Mouse (Mus musculus) thymus, adult 18-20 months (tissue): ENCODE results near the gene Qtrt2.
A peak's percentile ranks its signal among the peaks of the same experiment; 100 is the strongest.

Source experiments
- DNase-seq, 2 experiments: peaks; one replicate each; pipeline ENCODE4 v3.0.0; 2022; ENCODE audit warnings: mixed read lengths in 2 of 2

Qtrt2 gene

DNA sequence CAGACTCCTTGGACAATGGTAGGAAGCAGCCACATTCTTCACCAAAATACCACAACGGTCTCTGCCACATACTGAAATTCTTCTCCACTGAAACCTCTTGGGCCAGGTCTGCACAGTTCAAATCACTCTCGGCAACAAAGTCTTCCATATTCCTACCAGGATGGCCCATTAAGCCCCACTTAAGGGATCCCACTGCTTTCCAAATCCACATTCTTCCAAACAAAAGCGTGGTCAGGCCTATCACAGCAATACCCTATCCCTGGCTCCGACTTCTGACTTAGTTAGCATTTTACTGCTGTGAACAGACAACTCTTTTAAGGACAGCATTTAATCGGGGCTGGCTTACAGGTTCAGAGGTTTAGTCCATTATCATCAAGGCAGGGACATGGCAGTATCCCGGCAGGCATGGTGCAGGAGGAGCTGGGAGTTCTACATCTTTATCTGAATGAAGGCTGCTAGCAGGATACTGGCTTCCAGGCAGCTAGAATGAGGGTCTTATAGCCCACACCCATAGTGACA, at the start of gene Qtrt2:
Gene Qtrt2 (minus strand): TSS at position 469 of the 519 bp plus-strand sequence.
- no peak for DNase-seq

GRCm38 (mm10) chr16:43973606-43974220, 47.1 kb upstream of the Qtrt2 start:
- no peak for DNase-seq

GRCm38 (mm10) chr16:43973147-43973546, 46.5 kb upstream of the Qtrt2 start:
- DNase-seq, result no peak

- no peak for DNase-seq
Observed at GRCm38 (mm10) chr16:43972391-43972790, 45.8 kb upstream of the Qtrt2 start.

GRCm38 (mm10) chr16:43971741-43972140, 45.1 kb upstream of the Qtrt2 start:
- no peak for DNase-seq

- DNase-seq, result no peak
Observed at GRCm38 (mm10) chr16:43971189-43971588, 44.6 kb upstream of the Qtrt2 start.

GRCm38 (mm10) chr16:43970426-43970825, 43.8 kb upstream of the Qtrt2 start:
- peak; percentile 13 to 15 for DNase-seq

- DNase-seq, result no peak
Observed at GRCm38 (mm10) chr16:43965781-43966389, 39.3 kb upstream of the Qtrt2 start.

DNA sequence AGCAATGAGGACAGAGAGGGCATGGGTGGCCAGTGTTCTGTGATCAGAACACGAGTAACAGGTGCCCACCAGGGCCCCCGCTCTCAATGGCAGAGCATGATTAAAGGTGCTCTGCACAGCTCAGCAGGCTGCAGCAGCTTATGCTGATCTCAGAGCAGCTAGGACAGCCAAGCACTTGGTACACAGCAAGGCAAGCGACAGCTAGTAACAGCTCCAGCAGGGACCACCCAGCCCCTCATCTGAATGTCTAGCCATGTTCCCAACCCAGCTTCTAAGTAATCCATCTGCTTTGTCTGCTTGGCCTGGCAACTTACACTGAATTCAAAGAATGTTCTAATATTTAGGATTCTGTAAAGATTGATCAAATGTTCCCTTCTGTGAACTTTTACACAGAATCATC, 37.2 kb upstream of the Qtrt2 start:
- no peak for DNase-seq

- DNase-seq, result no peak
Observed at GRCm38 (mm10) chr16:43963291-43963690, 36.7 kb upstream of the Qtrt2 start.

- no peak for DNase-seq
Observed at GRCm38 (mm10) chr16:43958038-43958437, 31.4 kb upstream of the Qtrt2 start.

GRCm38 (mm10) chr16:43954913-43955312, 28.3 kb upstream of the Qtrt2 start:
- no peak for DNase-seq

GRCm38 (mm10) chr16:43951591-43951990, 25.0 kb upstream of the Qtrt2 start:
- no peak for DNase-seq

DNA sequence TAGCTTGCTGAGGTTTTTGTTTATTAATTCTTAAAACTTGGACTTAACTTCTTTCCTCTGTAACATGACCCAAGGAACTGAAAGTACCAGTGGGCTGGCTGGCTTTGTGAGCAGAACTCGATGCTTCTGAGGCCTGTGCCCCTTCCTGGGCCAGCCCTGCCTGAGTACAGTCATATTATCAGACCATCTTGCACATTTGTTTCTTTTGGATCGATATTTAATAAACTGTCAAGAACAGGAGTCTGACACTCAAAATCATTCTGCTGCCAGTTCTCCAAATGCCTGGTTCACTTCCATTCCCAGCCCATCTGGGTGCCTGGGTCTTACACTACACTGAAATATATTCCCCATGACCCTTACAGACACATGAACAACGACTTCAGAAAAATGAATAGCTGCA, 19.3 kb upstream of the Qtrt2 start:
- no peak for DNase-seq

GRCm38 (mm10) chr16:43945351-43945750, 18.7 kb upstream of the Qtrt2 start:
- DNase-seq, result no peak

- no peak for DNase-seq
Observed at GRCm38 (mm10) chr16:43940846-43941245, 14.2 kb upstream of the Qtrt2 start.

- no peak for DNase-seq
Observed at GRCm38 (mm10) chr16:43935892-43936291, 9.3 kb upstream of the Qtrt2 start.

- no peak for DNase-seq
Observed at GRCm38 (mm10) chr16:43935367-43935766, 8.8 kb upstream of the Qtrt2 start.

GRCm38 (mm10) chr16:43934856-43935255, 8.2 kb upstream of the Qtrt2 start:
- DNase-seq, result no peak

GRCm38 (mm10) chr16:43933041-43933440, 6.4 kb upstream of the Qtrt2 start:
- no peak for DNase-seq

GRCm38 (mm10) chr16:43932319-43932718, 5.7 kb upstream of the Qtrt2 start:
- DNase-seq, result no peak

DNA sequence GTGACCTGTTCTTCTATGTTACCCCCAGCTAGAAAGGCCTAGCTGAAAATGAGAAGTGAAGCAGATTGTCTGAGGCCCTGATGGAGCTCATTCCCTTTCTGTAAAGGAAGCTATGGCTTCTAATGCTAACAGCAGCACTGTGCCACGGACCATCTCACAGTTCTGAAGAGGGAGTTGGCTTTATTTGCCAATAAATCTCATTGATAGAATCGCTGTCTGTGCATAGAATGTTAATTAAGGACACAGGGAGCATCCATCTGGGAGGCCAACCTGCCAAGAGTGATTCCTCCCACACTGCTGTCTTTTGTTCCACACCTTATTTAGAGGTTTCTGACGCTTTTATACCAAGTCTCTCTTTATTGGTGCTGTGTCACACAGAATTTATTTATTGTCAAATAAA, 4.9 kb upstream of the Qtrt2 start:
- DNase-seq, result no peak

DNA sequence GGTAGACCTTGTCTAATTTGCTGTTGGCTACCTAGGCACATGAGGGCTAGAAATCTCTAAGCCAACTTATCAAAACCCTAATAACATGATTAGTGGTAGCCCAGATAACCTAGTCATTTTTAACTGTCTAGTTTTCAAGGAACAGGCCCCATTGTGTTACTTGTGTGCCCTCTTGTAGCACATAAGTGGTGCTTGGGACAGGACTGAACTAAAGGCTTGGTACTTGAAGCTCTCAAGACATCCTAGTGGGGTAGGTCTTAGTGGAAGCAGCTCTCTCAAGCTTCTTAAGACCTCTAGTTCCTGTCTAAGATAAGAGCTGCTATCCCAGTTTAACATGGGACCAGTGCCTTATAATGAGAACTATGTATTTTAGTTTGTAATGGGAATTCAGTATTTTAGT, 4.0 kb upstream of the Qtrt2 start:
- DNase-seq, result no peak

GRCm38 (mm10) chr16:43925846-43926245, 763 bp downstream of the Qtrt2 start:
- DNase-seq, result no peak
